Mouse (Mus musculus): ENCODE measurements around the gene Ksr2. TPM values are rescaled to one million over a fixed set of nuclear protein-coding genes. Genes with fewer than 3 reads are reported as not detected.
"Not testable (repeated sequence)": the region's sequence is repeated elsewhere in the genome, so short reads cannot be mapped to it uniquely, and the experiment has no call there.

Ksr2 gene
- polyA plus RNA-seq, 1 experiment = 9.1 TPM

- DNase-seq (ENCODE audit: extremely low spot score in 1 of 2, low spot score in 1 of 2) = no peak
Measured at GRCm38 (mm10) chr5:117593273-117593672, 179.5 kb downstream of the Ksr2 start.

- DNase-seq (ENCODE audit: extremely low spot score in 1 of 2, low spot score in 1 of 2) = no peak
Measured at GRCm38 (mm10) chr5:117596803-117597202, 183.0 kb downstream of the Ksr2 start.

- DNase-seq (ENCODE audit: extremely low spot score in 1 of 2, low spot score in 1 of 2) = no peak
Measured at GRCm38 (mm10) chr5:117602026-117602425, 188.2 kb downstream of the Ksr2 start.

GRCm38 (mm10) chr5:117607761-117608309 lies 194.0 kb downstream of the Ksr2 start:
- DNase-seq (ENCODE audit: extremely low spot score in 1 of 2, low spot score in 1 of 2) = no peak

- peak in 1 of 2 experiments; percentile 80 for DNase-seq (ENCODE audit: extremely low spot score in 1 of 2, low spot score in 1 of 2)
Measured at GRCm38 (mm10) chr5:117614331-117615024, 200.7 kb downstream of the Ksr2 start.

- no peak for DNase-seq (ENCODE audit: extremely low spot score in 1 of 2, low spot score in 1 of 2)
Measured at GRCm38 (mm10) chr5:117620292-117620691, 206.5 kb downstream of the Ksr2 start.

- peak in 1 of 2 experiments; percentile 42 for DNase-seq (ENCODE audit: extremely low spot score in 1 of 2, low spot score in 1 of 2)
Measured at GRCm38 (mm10) chr5:117622221-117622620, 208.4 kb downstream of the Ksr2 start.

- DNase-seq (ENCODE audit: extremely low spot score in 1 of 2, low spot score in 1 of 2) = not testable (repeated sequence)
Measured at GRCm38 (mm10) chr5:117623206-117623605, 209.4 kb downstream of the Ksr2 start.

- no peak for DNase-seq (ENCODE audit: extremely low spot score in 1 of 2, low spot score in 1 of 2)
Measured at GRCm38 (mm10) chr5:117626907-117627306, 213.1 kb downstream of the Ksr2 start.

GRCm38 (mm10) chr5:117628351-117628750 lies 214.6 kb downstream of the Ksr2 start:
- DNase-seq (ENCODE audit: extremely low spot score in 1 of 2, low spot score in 1 of 2) = peak; percentile 47 to 88

- DNase-seq (ENCODE audit: extremely low spot score in 1 of 2, low spot score in 1 of 2) = no peak
Measured at GRCm38 (mm10) chr5:117629570-117629969, 215.8 kb downstream of the Ksr2 start.

- no peak for DNase-seq (ENCODE audit: extremely low spot score in 1 of 2, low spot score in 1 of 2)
Measured at GRCm38 (mm10) chr5:117635211-117635610, 221.4 kb downstream of the Ksr2 start.

- DNase-seq (ENCODE audit: extremely low spot score in 1 of 2, low spot score in 1 of 2) = no peak
Measured at GRCm38 (mm10) chr5:117635838-117636237, 222.0 kb downstream of the Ksr2 start.

- no peak for DNase-seq (ENCODE audit: extremely low spot score in 1 of 2, low spot score in 1 of 2)
Measured at GRCm38 (mm10) chr5:117641585-117641984, 227.8 kb downstream of the Ksr2 start.

GRCm38 (mm10) chr5:117651238-117651886 lies 237.6 kb downstream of the Ksr2 start:
- DNase-seq (ENCODE audit: extremely low spot score in 1 of 2, low spot score in 1 of 2) = no peak

- DNase-seq (ENCODE audit: extremely low spot score in 1 of 2, low spot score in 1 of 2) = peak in 1 of 2 experiments; percentile 28
Measured at GRCm38 (mm10) chr5:117658641-117659040, 244.8 kb downstream of the Ksr2 start.

- no peak for DNase-seq (ENCODE audit: extremely low spot score in 1 of 2, low spot score in 1 of 2)
Measured at GRCm38 (mm10) chr5:117659596-117659995, 245.8 kb downstream of the Ksr2 start.

- DNase-seq (ENCODE audit: extremely low spot score in 1 of 2, low spot score in 1 of 2) = no peak
Measured at GRCm38 (mm10) chr5:117665181-117665580, 251.4 kb downstream of the Ksr2 start.

GRCm38 (mm10) chr5:117667314-117667713 lies 253.5 kb downstream of the Ksr2 start:
- DNase-seq (ENCODE audit: extremely low spot score in 1 of 2, low spot score in 1 of 2) = no peak

GRCm38 (mm10) chr5:117669265-117669664 lies 255.5 kb downstream of the Ksr2 start:
- DNase-seq (ENCODE audit: extremely low spot score in 1 of 2, low spot score in 1 of 2) = no peak

- DNase-seq (ENCODE audit: extremely low spot score in 1 of 2, low spot score in 1 of 2) = no peak
Measured at GRCm38 (mm10) chr5:117669843-117670242, 256.0 kb downstream of the Ksr2 start.

GRCm38 (mm10) chr5:117671362-117671761 lies 257.6 kb downstream of the Ksr2 start:
- DNase-seq (ENCODE audit: extremely low spot score in 1 of 2, low spot score in 1 of 2) = no peak

Data from frontal cortex, adult 2 months (tissue).